Mouse (Mus musculus): ENCODE measurements around the gene Smdt1.
A peak's percentile ranks its signal among the peaks of the same experiment; 100 is the strongest.

- TF ChIP-seq CTCF (IDR thresholded peaks at IDR 0.05; ENCODE audit: insufficient read depth, low read length), result peak; percentile 78
- peak; percentile 89 for TF ChIP-seq POLR2A (IDR thresholded peaks at IDR 0.05; ENCODE audit: borderline replicate concordance, extremely low read depth, low read depth, low read length)
Observed at GRCm38 (mm10) chr15:82354126-82354945, 15.6 kb downstream of the Smdt1 start, which contains the start of gene Ndufa6.
